Mouse (Mus musculus) lung, postnatal 10 days (tissue): ENCODE data around the gene Igdcc4.
"Not testable (repeated sequence)": the region's sequence is repeated elsewhere in the genome, so short reads cannot be mapped to it uniquely, and the experiment has no call there.

ENCODE experiments used
- DNase-seq: peaks from one replicate; pipeline ENCODE4 v3.0.0; 2021

Igdcc4 gene

DNA sequence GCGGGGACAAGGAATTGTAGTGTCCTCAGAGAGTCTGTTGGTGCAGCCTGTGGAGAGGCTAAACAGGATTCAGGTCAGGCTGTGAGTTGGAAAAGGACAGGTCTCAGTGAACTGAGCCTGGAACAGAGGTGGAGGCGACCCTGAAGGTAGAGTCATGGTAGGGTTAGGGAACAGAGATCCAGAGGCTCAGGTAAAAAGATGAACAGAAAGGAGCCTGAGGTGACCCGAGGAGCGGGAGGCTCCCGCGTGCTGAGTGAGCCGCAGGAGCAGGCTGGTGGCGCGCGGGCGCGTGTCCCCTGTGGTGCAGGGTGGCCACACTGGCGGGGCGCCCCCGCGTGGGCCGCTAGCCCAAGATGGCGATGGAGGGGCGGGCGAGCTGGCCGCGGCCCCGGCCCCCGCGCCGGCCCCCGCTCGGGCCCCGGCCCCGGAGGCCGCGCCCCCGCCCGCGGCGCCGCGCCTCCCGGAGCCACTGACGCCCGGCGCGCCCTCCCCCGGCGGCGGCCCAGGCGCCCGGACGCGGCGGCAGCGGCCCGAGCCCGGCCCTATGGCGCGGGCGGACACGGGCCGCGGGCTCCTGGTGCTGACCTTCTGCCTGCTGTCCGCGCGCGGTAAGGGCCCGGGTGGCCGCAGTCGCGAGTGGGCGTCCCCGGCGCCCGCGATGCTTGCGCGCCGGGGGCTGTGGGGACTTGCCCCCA is at the start of gene Igdcc4:
Gene Igdcc4 (plus strand): TSS at position 496 of the 695 bp plus-strand sequence.
- no peak for DNase-seq

DNA sequence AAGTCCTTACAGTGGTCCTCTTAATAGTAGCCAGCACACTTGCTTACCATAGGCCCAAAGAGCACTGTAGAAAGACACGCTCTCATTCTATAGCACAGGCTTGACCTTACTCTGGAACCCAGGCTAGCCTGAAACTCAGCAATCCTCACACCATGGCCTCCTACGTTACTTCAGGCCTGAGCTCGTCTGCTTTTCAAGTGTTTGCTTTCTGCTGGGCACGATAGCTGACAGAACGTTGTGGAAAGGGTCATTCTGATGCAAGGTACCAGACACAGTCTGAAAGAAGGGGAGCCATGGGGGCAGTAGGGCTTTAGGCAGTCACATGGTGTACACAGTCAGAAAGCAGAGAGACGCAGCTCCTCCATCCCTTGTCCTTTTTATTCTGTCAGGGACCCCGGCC is 37.0 kb upstream of the Igdcc4 start:
- DNase-seq: no peak

DNA sequence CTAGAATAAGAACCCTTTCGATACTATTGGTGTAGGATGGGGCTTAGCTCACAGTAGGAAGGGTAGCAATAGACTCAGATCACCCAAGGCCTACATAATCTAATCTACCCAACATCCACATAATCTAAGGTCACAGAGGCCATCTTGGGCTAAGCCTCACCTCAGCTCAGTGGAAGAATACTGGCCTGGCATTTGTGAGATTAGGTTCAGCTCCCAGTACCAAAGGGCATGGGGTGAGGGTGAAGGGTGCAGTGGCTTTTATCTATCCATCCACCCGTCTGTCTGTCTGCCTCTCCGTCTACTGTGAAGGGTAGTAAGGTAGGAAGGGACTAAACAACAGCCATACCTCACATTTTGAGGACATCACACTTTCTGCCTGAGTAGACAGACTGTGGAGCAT is 30.7 kb upstream of the Igdcc4 start:
- DNase-seq: no peak

DNA sequence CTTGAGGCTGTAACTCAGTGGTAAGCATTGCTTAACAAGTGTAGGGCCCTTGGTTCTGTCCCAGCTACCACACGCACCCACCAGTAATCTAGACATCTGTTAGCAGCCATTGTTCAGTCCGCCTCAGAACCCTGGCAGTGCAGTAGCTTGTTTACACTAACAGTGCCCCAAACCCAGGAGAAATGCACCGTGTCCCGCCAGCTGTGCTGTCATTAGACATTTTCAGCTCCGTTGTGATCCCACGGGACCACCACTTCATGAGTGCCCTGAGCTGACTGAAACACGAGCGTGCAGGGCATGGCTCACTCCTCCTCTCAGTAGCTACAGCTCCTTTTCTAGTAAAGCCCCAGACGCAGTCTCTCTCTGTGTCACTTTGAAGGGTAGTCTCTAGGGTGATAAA is 27.7 kb upstream of the Igdcc4 start:
- no peak for DNase-seq

DNA sequence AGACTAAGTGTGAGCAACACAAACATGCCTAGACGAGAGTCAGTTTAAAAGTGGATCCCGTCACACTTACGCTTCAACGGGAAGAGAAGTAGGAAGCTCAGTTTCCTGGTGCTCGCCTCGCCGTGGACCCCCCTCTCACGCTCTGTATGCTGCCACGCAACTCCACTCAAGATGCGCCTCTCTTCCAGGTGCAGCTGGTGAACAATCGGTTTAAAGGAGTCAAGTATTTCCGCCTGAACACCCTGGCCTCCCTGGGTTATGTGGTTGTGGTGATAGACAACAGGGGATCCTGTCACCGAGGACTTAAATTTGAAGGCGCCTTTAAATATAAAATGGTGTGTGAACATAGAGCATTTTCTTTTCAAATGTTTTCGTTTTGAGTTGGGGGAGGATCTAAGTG is 27.0 kb upstream of the Igdcc4 start:
- no peak for DNase-seq

DNA sequence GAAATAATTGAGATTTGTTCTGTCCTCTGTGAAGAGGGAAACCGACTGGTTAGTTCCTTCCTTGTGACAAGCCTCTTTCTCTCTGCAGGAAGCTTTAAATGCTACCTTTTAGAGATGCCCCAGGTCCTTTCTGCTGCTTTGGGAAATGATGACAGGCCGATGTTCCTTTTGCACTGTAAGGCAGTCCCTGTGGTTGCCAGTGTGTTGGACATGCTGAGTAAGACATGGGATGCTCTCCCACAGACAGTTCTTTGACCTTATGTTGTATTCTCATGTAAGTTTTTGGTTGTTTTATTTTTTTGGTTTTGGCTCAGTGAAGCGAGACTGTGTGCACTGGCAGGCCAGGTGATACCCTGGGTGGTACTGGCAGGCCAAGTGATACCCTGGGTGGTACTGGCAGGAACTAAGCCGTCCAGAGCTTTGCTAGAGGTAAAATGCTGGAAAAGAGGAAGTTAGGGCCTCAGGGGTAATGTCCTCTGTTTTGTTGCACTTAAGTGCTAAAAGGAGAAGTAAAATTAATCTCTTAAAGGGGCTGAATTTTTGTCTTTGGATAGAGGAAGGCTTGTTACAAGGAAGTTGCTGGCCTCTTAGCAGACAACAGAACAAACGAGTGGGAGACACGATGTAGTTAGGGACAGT is 26.3 kb upstream of the Igdcc4 start:
- no peak for DNase-seq

DNA sequence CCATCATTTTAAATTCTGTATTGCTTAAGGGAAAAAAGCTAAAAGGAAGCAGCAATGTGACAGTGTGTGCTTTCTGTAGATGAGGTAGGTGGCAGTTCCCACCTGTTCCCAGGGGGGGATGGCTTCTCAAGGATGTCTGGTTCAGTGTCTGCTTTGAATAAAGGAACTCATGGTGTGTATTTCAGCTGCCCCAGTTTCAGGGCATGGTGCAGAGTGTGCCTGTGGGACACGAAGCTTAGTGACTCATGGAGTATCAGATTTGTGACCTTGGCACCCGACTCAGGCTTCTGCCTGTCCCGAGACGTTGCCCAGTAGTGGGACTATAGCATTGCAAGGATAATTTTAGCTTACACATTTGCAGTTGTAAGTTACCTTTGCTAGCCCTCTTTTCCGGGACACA is 23.8 kb upstream of the Igdcc4 start:
- no peak for DNase-seq

DNA sequence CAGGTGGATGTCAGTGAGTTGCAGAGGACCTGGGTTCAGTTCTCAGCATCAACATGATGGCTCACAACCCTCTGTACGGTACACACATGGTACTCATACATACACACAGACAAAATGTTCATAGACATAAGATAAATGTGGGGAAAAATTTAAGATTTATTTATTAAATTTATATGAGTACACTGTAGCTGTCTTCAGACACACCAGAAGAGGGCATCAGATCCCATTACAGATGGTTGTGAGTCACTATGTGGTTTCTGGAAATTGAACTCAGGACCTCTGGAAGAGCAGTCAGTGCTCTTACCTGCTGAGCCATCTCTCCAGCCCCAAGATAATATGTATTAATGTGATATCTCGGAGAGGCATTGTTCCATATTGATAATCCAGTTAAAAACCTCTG is 21.1 kb upstream of the Igdcc4 start:
- not testable (repeated sequence) for DNase-seq

DNA sequence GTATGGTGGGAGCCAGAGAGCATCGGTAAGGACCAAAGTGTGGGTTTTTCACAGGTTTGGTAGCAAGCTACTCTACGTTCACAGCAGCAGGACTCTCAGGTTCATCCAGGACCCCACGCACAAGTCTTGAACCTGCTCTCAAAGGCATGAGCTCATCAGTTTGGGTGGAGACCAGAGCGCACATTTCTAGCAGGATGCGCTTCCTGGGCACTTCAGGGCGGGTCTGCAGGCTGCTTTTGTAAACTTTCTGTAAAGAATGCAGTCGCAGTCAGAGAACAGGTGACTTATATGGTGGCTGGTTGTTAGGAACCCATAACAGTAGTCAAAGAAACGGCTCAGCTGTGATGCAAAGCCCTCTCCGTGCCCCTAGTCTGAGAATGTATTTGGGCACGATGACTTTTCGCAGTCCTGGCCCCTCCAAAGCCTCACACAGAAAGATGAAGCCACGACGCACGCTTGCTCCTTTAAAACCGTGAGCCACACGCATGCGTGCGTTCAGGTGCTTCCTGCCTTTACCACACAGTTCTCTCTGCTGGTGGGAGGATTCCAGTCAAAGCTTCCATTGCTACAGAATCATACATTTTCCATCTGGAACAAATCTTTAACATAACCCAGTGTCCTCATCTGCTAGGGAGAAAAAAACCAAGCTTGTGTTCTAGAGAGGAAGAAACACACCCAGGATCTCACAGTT is 18.1 kb upstream of the Igdcc4 start:
- no peak for DNase-seq

DNA sequence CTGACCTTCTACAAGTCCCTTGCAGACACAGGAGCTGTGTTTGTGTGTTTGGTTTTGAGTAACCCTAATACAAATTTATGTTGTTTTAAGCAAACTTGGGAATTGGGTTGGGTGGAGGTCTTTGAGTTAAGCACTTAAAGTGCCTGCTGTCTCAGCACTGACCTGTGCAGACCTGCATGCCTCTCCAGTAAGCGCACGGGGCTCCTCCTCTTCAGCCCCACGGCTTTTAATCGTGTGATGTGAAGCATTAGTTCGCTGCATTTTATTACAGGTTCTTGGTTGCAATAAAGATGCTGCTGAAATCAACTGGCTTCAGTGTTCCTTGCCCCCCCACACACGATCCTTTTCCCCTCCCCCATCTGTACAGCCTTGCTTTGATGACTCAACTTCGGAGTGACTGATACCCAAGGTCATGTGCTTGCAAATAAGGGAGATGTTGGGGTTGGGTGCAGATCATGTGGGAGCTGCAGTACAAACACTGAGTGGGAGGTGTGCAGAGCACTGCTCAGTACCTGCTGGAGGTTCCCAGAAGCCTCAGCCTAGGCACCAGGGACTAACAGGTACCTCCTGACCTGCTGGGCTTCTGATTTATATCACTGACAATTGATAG is 17.0 kb upstream of the Igdcc4 start:
- DNase-seq: no peak

DNA sequence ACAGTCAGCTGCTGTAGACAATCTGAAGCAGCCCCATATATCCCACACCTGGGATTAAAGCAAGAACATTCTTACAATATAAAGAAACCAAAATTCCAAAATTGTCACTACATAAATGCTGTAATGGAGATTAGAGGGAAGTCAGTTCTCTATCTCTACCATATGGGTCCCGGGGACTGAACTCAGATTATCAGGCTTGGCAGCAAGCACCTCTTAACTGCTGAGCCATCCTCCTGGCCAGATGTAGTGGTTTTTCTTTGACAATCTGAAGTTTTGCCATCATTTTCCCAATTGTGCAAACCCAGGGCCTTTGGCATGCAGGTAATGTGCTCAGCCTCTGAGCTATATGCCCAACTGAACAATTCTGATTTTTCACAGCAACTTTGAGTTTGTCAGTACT is 16.0 kb upstream of the Igdcc4 start:
- DNase-seq: no peak

DNA sequence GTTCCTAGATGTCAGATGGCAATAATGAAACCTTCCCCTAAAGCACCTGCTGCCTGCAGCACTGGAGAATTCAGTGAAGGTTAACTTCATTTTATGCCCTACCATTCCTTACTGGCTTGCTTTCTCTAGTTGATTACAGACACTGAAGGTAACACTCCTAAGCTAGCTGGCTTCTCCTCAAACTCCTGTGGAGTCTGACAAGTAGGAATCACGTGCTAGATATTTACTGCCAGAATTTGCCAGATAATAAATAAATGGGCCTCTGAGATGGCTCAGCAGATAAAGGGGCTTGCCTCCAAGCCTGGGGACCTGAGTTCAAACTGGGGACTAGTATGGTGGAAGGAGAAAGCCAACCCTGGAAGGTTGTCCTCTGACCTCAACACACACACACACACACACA is 14.5 kb upstream of the Igdcc4 start:
- DNase-seq: no peak

DNA sequence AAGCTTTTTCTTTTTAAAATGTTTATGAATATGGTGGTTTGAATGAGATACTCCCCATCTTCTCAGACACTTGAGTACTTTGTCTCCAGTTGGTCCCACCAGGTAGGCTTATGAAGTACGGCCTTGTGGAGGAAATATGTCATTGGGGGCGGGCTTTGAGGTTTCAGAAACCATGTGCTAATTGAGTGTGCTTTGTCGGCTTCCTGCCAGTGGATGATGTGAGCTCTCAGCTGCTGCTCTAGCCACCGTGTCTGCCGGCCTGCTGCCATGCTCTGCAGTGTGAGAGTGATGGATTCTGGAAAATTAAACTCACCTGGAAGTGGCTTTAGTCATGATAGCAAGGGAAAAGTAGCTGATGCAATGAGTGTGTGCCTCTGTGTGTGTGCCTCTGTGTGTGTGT is 13.8 kb upstream of the Igdcc4 start:
- DNase-seq: peak; percentile 59

DNA sequence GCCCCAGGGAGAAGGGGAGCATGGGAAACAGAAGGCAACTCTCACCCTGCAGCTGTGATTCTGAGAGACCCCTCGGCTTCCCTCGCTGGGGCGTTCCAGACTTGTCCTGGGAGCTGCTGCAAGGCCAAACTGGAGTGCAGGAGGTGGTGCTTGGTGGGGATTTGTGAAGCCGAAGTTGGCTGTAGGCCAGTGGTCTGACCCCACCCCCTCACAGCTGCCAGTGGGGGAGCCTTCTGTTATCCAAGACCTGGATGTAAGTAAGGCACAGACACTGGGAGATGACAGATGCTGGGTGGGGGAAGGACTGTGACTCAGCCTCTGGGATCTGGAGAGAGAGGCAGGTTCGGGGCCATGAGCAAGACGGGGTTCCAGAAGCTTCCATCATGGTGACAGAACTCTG is 7.0 kb upstream of the Igdcc4 start:
- DNase-seq: peak; percentile 82

DNA sequence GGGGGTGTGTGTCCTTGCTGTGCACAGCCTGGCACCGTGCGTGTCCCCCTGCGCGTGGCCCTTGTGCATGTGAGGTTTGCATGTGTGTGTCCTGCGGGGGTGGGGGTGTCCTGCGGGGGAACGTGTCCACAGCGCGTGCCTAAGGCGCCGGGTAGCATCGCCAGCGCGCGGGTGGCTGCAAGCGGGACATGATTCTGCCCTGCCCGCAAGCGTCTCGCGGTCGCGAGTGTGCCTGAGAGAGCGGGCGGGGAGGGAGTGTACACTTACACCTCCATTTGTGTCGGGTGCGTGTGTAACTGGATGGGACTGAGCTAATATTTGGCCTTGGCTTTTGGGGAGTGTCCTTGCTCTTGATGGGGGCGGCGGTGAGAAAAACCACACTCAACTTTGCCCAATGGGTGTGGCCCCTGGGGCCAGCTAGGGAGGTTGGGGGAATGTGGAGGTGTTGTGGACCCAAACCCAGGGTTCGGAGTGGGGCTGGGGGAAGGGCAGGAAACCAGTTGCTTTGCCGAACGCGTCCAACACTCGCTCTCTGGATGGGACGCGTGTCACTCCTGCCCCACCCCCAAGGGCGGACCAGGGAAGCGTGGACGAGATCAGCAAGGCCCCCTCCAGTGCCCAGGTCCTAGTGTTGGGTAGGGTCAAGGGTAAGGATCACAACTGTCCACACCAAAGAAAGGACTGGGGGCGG is 545 bp downstream of the Igdcc4 start:
- peak; percentile 58 for DNase-seq

DNA sequence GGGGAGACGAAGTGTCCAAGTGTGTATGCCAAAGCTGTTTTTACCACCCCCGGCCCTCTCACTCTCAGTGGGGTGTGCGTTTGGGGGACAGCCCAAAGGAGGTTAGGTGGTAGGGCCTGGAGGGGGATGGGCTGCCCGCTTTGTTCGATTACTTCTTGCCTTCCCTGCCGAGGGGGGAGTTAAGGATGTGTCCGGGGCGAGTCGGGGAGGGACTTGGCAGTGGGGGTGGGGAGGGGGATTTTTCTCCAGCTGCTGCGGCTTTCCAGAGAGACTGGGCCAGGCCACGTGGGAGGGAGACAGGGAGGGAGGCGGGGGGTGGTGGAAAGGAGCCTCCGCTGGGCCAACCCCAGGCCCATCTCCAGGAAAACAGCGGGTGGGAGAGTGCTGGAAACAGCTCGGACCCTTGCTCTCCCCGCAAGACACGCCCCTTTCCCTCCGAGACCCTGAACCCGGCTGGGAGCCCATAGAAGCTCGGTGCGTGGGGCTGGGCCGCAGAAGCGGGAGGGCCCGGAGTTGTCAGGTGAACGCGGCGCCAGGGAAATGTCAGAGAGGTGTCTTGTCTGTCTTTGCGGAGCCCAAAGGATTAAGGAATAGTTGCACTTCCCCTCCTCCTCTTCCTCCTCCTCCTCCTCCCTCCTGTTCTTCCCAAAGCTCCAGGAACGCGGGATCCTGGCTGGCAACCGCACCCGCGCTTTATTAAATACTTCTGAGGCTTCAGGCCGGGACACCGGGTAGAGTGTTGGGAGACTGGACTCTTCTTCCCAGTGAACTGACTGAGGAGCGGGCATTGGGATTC is 1.3 kb downstream of the Igdcc4 start:
- DNase-seq: peak; percentile 46

DNA sequence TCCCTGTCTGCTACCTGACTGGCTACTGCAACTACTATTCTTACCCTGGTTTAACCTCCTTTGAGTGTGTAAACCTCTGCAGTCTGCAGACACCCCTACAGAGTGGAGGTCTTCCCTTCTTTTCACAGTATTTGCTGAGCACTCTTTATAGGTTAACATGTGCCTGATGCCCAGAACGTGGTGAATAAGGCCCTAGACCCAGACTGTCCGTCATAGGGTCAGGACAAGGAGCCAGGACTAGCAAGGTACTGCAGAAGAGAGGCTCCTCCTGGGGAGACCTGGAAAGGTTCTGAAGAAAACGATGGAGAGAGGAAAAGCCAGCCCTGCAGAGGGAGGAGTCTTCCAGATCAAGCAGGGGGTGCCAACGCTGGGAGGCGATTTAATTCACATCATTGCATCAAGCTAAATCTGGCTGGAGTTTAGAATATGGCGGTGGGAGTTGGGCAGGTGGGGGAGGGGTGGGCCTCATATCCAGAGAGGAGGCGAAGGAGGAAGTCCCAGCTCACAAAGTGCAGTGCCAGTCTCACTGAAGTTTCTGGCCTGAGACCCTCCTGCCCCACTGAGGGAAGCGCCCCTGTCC is 2.0 kb downstream of the Igdcc4 start:
- DNase-seq: no peak

DNA sequence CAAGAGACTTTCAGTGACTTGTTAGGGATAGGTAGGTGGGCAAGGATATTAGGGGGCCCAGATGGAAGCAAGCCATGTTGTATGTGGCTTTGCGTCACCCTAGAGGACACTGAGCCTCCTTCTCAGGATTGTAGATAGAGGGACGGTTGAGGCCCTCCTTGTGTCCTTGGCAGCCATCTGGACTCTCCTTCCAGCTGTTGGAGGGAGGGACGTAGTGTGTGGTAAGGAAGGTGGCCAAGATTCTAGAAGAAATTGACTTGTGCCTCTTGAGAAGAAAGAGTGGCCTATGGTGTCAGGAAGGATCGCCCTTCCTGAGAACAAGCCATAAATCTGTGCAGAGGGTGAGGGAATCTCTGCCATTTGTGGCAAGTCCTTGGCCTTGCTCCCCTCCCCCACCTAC is 5.5 kb downstream of the Igdcc4 start:
- DNase-seq: no peak

DNA sequence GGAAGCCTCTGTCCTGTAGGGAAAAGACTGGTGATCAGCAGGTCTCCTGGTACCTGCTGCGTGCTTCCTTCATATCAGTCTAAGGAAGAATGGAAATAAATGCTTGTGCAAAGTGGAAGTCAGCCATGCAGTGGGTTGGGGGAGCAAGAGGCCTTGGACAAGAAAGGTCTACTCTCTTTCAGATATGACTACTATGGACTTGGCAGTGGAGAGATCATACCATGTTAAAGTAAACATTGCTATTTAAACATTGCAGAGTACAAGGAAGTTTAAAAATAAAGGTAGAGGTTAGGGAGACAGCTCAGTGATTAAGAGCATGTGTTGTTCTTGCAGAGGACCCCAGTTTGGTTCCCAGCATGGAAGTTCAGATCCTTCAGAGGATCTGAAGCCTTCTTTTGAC is 6.6 kb downstream of the Igdcc4 start:
- no peak for DNase-seq

DNA sequence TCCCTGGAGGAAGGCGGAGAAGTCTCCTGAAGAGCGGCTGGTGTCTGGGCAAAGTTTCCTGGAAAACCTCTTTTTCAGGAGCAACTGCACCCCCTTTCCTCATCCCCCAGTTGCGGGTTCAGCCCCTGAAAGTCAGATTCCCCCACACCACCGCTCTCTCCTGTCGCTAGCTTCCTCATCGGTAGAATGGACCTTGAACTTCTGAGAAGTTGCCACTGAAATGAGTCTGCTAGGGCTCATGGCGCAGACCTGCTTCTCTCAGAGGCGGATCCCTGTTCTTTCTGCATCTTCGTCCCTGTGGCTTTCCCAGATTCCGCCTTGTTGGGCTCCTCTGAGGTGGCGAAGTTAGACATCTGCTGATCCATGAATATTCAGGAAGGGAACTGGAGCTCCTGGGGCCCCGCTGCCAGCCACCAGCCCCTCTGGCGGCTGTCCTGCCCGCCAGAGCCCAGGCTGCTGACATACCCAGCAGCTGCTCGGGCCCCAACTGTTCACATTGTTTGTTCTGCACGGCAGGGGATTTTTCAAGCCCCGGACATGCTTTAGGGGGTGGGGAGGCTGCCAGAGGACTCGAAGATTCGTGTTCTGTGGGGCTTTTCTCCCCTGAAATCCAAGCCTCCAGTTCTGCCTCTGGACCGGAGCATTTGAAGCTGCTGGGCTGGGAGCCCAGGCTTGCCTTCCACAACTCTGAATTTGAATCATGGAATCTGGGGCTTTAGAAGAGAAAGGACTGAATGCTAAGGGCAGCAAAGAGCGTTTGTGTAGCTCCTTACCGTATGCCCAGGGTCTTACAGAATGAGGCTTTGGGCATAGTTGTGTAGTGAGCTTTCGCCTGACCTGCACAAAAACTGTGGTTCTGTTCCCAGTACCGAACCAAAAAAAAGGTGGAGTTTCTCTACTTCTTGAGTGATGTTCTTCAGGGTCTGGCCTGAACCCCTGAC is 8.1 kb downstream of the Igdcc4 start:
- DNase-seq: no peak

DNA sequence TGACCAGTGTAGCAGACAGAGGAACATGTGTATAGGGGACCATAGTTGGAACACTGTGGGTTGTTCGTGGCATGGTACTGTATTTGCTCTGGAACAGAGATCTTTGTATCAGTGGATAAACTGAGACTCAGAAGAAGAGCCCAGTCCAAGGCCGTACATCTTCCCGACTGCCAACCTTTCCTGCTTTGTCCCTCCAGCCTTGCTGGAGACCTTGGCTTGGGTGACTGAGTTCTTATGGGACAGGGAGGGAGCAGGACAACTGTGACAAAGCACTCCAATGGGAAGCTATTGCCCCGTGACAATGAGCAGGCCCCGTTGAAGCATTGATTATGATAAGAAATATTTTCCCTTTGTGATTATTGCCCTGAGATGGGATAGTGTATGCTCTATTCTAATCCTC is 10.4 kb downstream of the Igdcc4 start:
- no peak for DNase-seq
